Mouse (Mus musculus) telencephalon, adult 2 months (tissue): ENCODE results near the gene Cab39.

Experiments used
- DNase-seq: peaks from one replicate; pipeline ENCODE4 v3.0.0-alpha.2; 2011; ENCODE audit warnings: low read depth, low spot score

Gene Cab39

DNA sequence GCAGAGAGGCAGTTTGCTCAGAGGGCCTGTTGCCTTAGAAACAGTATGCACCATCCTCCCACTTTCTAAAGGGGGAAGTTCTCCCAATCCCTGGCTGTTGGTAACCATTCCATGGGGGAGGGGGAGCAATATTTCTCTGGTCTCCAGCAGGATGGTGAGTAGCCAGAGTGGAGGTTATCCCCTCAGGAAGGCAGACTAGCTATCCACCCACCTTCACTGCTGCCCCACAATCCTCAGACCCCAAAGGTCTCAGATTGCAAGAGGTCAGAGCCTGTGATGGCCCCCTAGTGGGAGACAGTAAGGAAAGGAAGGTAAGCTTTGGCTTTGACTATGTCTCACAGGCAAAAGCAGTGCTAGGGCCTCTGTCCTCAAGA is 106.1 kb downstream of the Cab39 start:
- no peak for DNase-seq

DNA sequence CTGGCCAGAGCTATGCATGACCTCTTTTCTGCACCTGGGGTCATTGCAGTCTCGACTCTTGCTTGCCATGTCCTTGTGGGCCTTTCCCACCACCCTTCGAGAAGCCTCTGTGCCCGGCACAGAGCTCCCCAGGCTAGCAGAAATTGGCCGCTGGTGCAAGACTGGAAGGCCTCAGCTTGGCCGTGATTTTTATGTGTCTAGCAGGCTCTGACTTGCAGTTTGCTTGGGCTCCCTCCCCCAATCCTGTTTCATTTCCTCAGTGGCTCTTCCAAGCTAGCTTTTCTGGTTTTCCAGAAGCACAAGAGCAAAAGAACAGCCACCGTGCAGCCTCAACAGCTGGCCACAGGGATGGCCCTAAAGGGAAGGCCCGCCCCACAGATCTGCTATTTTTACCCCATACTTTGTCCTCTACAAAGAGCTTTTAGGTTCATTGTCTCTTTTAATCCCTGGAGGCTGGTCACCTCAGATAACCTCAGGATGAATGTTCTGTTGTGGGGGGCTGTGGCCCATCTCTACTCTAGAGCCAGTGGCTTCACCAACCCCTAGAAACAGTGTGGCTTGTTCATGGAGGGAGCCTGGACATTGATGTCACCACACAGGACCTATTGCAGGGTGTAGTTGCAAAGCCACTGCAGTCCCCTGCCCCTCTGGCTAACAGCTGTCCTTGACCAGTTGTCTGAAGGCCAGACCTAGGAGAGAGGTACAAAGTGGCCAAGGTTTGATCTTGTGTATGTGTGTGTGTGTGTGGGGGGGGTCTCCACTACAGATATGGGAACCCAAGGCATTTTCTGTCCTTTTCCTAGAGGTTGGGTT is 107.5 kb downstream of the Cab39 start:
- no peak for DNase-seq
